Mouse (Mus musculus): ENCODE measurements around the gene Npcd. TPM values are rescaled to one million over a fixed set of nuclear protein-coding genes. Genes with fewer than 3 reads are reported as not detected.
"Not testable (repeated sequence)": the region's sequence is repeated elsewhere in the genome, so short reads cannot be mapped to it uniquely, and the experiment has no call there.

Gene Npcd
- total RNA-seq, 2 experiments from 2014 or later = 6.8 to 28.8 TPM

- peak; percentile 84 to 91 for DNase-seq (ENCODE audit: low spot score in 2 of 2)
Observed at GRCm38 (mm10) chr15:79832064-79832900, 1.8 kb downstream of the Npcd start.

GRCm38 (mm10) chr15:79830388-79830787 is 3.6 kb downstream of the Npcd start:
- peak; percentile 83 for DNase-seq (ENCODE audit: low spot score in 2 of 2)

- no peak for DNase-seq (ENCODE audit: low spot score in 2 of 2)
Observed at GRCm38 (mm10) chr15:79829431-79829830, 4.6 kb downstream of the Npcd start.

GRCm38 (mm10) chr15:79828366-79829035 is 5.5 kb downstream of the Npcd start:
- no peak for DNase-seq (ENCODE audit: low spot score in 2 of 2)

- no peak for DNase-seq (ENCODE audit: low spot score in 2 of 2)
Observed at GRCm38 (mm10) chr15:79827778-79828210, 6.2 kb downstream of the Npcd start.

- no peak for DNase-seq (ENCODE audit: low spot score in 2 of 2)
Observed at GRCm38 (mm10) chr15:79827061-79827777, 6.8 kb downstream of the Npcd start.

- no peak for DNase-seq (ENCODE audit: low spot score in 2 of 2)
Observed at GRCm38 (mm10) chr15:79826221-79826935, 7.7 kb downstream of the Npcd start.

- no peak for DNase-seq (ENCODE audit: low spot score in 2 of 2)
Observed at GRCm38 (mm10) chr15:79825146-79825825, 8.8 kb downstream of the Npcd start.

GRCm38 (mm10) chr15:79823588-79824280 is 10.3 kb downstream of the Npcd start:
- DNase-seq (ENCODE audit: low spot score in 2 of 2) = no peak

GRCm38 (mm10) chr15:79822265-79823199 is 11.5 kb downstream of the Npcd start:
- DNase-seq (ENCODE audit: low spot score in 2 of 2) = no peak

- no peak for DNase-seq (ENCODE audit: low spot score in 2 of 2)
Observed at GRCm38 (mm10) chr15:79818325-79818724, 15.7 kb downstream of the Npcd start.

- DNase-seq (ENCODE audit: low spot score in 2 of 2) = no peak
Observed at GRCm38 (mm10) chr15:79813666-79814258, 20.3 kb downstream of the Npcd start.

- DNase-seq (ENCODE audit: low spot score in 2 of 2) = not testable (repeated sequence)
Observed at GRCm38 (mm10) chr15:79812840-79813239, 21.2 kb downstream of the Npcd start.

- no peak for DNase-seq (ENCODE audit: low spot score in 2 of 2)
Observed at GRCm38 (mm10) chr15:79810997-79811396, 23.0 kb downstream of the Npcd start.

GRCm38 (mm10) chr15:79810061-79810460 is 24.0 kb downstream of the Npcd start:
- no peak for DNase-seq (ENCODE audit: low spot score in 2 of 2)

- no peak for DNase-seq (ENCODE audit: low spot score in 2 of 2)
Observed at GRCm38 (mm10) chr15:79808658-79809057, 25.4 kb downstream of the Npcd start.

- peak; percentile 67 to 73 for DNase-seq (ENCODE audit: low spot score in 2 of 2)
Observed at GRCm38 (mm10) chr15:79808114-79808513, 25.9 kb downstream of the Npcd start.

GRCm38 (mm10) chr15:79807050-79807449 is 27.0 kb downstream of the Npcd start:
- no peak for DNase-seq (ENCODE audit: low spot score in 2 of 2)
